Mouse (Mus musculus): Measurements from ENCODE around the gene Ap5b1. TPM values are rescaled to one million over a fixed set of nuclear protein-coding genes. Genes with fewer than 3 reads are reported as not detected.

The Ap5b1 gene
- total RNA-seq (2021), result 1 to 10 TPM; 3.0 to 3.2 TPM

GRCm38 (mm10) chr19:5567534-5568469 lies at the start of gene Ap5b1:
Gene Ap5b1, plus strand, starts transcription at chr19:5568025.
- peak; percentile 86 for DNase-seq (ENCODE audit: low spot score)
- intact Hi-C loops (cut with DNase I), result loop anchor here (1.0 kb wide), 1 partner anchor 39 kb away; no protein-coding TSS in a partner anchor

GRCm38 (mm10) chr19:5518721-5519120 lies 49.1 kb upstream of the Ap5b1 start:
- intact Hi-C loops (cut with DNase I), result no loop called here
- DNase-seq (ENCODE audit: low spot score), result no peak

GRCm38 (mm10) chr19:5525204-5525603 lies 42.6 kb upstream of the Ap5b1 start:
- DNase-seq (ENCODE audit: low spot score), result no peak
- intact Hi-C loops (cut with DNase I), result no loop called here

GRCm38 (mm10) chr19:5529325-5530137 lies 38.3 kb upstream of the Ap5b1 start:
- DNase-seq (ENCODE audit: low spot score), result peak; percentile 90
- intact Hi-C loops (cut with DNase I), result loop anchor here (1.0 kb wide), 1 partner anchor 38 kb away; no protein-coding TSS in a partner anchor

- DNase-seq (ENCODE audit: low spot score), result no peak
- intact Hi-C loops (cut with DNase I), result no loop called here
These were observed 37.7 kb upstream of the Ap5b1 start for GRCm38 (mm10) chr19:5530138-5530524.

- intact Hi-C loops (cut with DNase I), result no loop called here
These were observed 35.3 kb upstream of the Ap5b1 start for GRCm38 (mm10) chr19:5532520-5532919.

GRCm38 (mm10) chr19:5538786-5539185 lies 29.0 kb upstream of the Ap5b1 start:
- intact Hi-C loops (cut with DNase I), result no loop called here
- DNase-seq (ENCODE audit: low spot score), result no peak

More at GRCm38 (mm10) chr19:5532520-5532919, 35.3 kb upstream of the Ap5b1 start:
- DNase-seq (ENCODE audit: low spot score), result no peak

- DNase-seq (ENCODE audit: low spot score), result no peak
- intact Hi-C loops (cut with DNase I), result no loop called here
These were observed 24.5 kb upstream of the Ap5b1 start for GRCm38 (mm10) chr19:5543362-5543761.

- DNase-seq (ENCODE audit: low spot score), result no peak
- intact Hi-C loops (cut with DNase I), result no loop called here
These were observed 23.8 kb upstream of the Ap5b1 start for GRCm38 (mm10) chr19:5544031-5544430.

- intact Hi-C loops (cut with DNase I), result no loop called here
These were observed 20.3 kb upstream of the Ap5b1 start for GRCm38 (mm10) chr19:5547471-5548056.

GRCm38 (mm10) chr19:5553802-5554201 lies 14.0 kb upstream of the Ap5b1 start:
- intact Hi-C loops (cut with DNase I), result no loop called here
- DNase-seq (ENCODE audit: low spot score), result no peak

More at GRCm38 (mm10) chr19:5547471-5548056, 20.3 kb upstream of the Ap5b1 start:
- no peak for DNase-seq (ENCODE audit: low spot score)

- no peak for DNase-seq (ENCODE audit: low spot score)
- intact Hi-C loops (cut with DNase I), result no loop called here
These were observed 13.6 kb upstream of the Ap5b1 start for GRCm38 (mm10) chr19:5554212-5554611.

- intact Hi-C loops (cut with DNase I), result no loop called here
- DNase-seq (ENCODE audit: low spot score), result no peak
These were observed 9.7 kb upstream of the Ap5b1 start for GRCm38 (mm10) chr19:5558169-5558568.

GRCm38 (mm10) chr19:5558770-5559169 lies 9.1 kb upstream of the Ap5b1 start:
- intact Hi-C loops (cut with DNase I), result no loop called here
- DNase-seq (ENCODE audit: low spot score), result no peak

GRCm38 (mm10) chr19:5559229-5559628 lies 8.6 kb upstream of the Ap5b1 start:
- no peak for DNase-seq (ENCODE audit: low spot score)
- intact Hi-C loops (cut with DNase I), result no loop called here

GRCm38 (mm10) chr19:5559631-5560456 lies 8.0 kb upstream of the Ap5b1 start:
- no peak for DNase-seq (ENCODE audit: low spot score)
- intact Hi-C loops (cut with DNase I), result no loop called here

GRCm38 (mm10) chr19:5560457-5561041 lies 7.3 kb upstream of the Ap5b1 start, which contains the start of gene Ovol1:
Gene Ovol1, minus strand, starts transcription at chr19:5560646.
- intact Hi-C loops (cut with DNase I), result no loop called here
- no peak for DNase-seq (ENCODE audit: low spot score)

- no peak for DNase-seq (ENCODE audit: low spot score)
- intact Hi-C loops (cut with DNase I), result no loop called here
These were observed 6.5 kb upstream of the Ap5b1 start for GRCm38 (mm10) chr19:5561252-5561790.

- DNase-seq (ENCODE audit: low spot score), result no peak
- intact Hi-C loops (cut with DNase I), result no loop called here
These were observed 5.9 kb upstream of the Ap5b1 start for GRCm38 (mm10) chr19:5561886-5562285.

Data from heart, postnatal 25 days (tissue).